Mouse (Mus musculus): ENCODE results near the gene Csnk1e. TPM values are rescaled to one million over a fixed set of nuclear protein-coding genes. Genes with fewer than 3 reads are reported as not detected.
"Not testable (repeated sequence)": the region's sequence is repeated elsewhere in the genome, so short reads cannot be mapped to it uniquely, and the experiment has no call there.

Csnk1e gene
- polyA plus RNA-seq, 1 experiment = 17.4 TPM

GRCm38 (mm10) chr15:79466601-79467286, 11.4 kb upstream of the Csnk1e start:
- Histone ChIP-seq H3K4me3 (ENCODE audit: insufficient read depth, low read depth, low read length) (no peak overlapping the region), H3K4me1 (ENCODE audit: control insufficient read depth, insufficient read depth, insufficient read length, low read length) (no peaks in the 10 kb centered on the region), H3K27ac (replicated peaks; ENCODE audit: low read depth, low read length) (no peak overlapping the region)

- Histone ChIP-seq H3K4me1 (ENCODE audit: control insufficient read depth, insufficient read depth, insufficient read length, low read length) (0 out of 2 replicates have a peak, but pooled peaks cover 2% of the 10 kb centered on the region), H3K4me3 (ENCODE audit: insufficient read depth, low read depth, low read length) (no peak overlapping the region), H3K27ac (replicated peaks; ENCODE audit: low read depth, low read length) (no peak overlapping the region)
These were observed 1.2 kb upstream of the Csnk1e start for GRCm38 (mm10) chr15:79456546-79456945.

GRCm38 (mm10) chr15:79456104-79456503, 738 bp upstream of the Csnk1e start:
- H3K4me3 ChIP-seq (ENCODE audit: insufficient read depth, low read depth, low read length); H3K4me1 ChIP-seq (ENCODE audit: control insufficient read depth, insufficient read depth, insufficient read length, low read length); H3K27ac ChIP-seq (replicated peaks; ENCODE audit: low read depth, low read length): not testable (repeated sequence)

- Histone ChIP-seq H3K4me3 (ENCODE audit: insufficient read depth, low read depth, low read length) (no peak overlapping the region), H3K4me1 (ENCODE audit: control insufficient read depth, insufficient read depth, insufficient read length, low read length) (0 out of 2 replicates have a peak, but pooled peaks cover 2% of the 10 kb centered on the region), H3K27ac (replicated peaks; ENCODE audit: low read depth, low read length) (no peak overlapping the region)
These were observed 1.5 kb downstream of the Csnk1e start for GRCm38 (mm10) chr15:79453831-79454230.

- H3K4me3 ChIP-seq (ENCODE audit: insufficient read depth, low read depth, low read length) = no peak overlapping the region
- H3K27ac ChIP-seq (replicated peaks; ENCODE audit: low read depth, low read length) = no peak overlapping the region
- H3K4me1 ChIP-seq (ENCODE audit: control insufficient read depth, insufficient read depth, insufficient read length, low read length) = no peaks in the 10 kb centered on the region
These were observed 7.3 kb downstream of the Csnk1e start for GRCm38 (mm10) chr15:79448041-79448440.

GRCm38 (mm10) chr15:79445786-79446654, 9.3 kb downstream of the Csnk1e start:
- Histone ChIP-seq H3K4me3 (ENCODE audit: insufficient read depth, low read depth, low read length) (no peak overlapping the region), H3K4me1 (ENCODE audit: control insufficient read depth, insufficient read depth, insufficient read length, low read length) (no peaks in the 10 kb centered on the region; the same call in 1 of the 2 replicates), H3K27ac (replicated peaks; ENCODE audit: low read depth, low read length) (peak overlapping the region; percentile 64)

- H3K4me3 ChIP-seq (ENCODE audit: insufficient read depth, low read depth, low read length) = no peak overlapping the region
- H3K27ac ChIP-seq (replicated peaks; ENCODE audit: low read depth, low read length) = no peak overlapping the region
- H3K4me1 ChIP-seq (ENCODE audit: control insufficient read depth, insufficient read depth, insufficient read length, low read length) = peaks cover 13% of the 10 kb centered on the region
These were observed 11.4 kb downstream of the Csnk1e start for GRCm38 (mm10) chr15:79443856-79444410.

GRCm38 (mm10) chr15:79442961-79443518, 12.3 kb downstream of the Csnk1e start:
- no peak overlapping the region for H3K27ac ChIP-seq (replicated peaks; ENCODE audit: low read depth, low read length)
- no peak overlapping the region for H3K4me3 ChIP-seq (ENCODE audit: insufficient read depth, low read depth, low read length)
- peaks cover 22% of the 10 kb centered on the region for H3K4me1 ChIP-seq (ENCODE audit: control insufficient read depth, insufficient read depth, insufficient read length, low read length)

- H3K4me3 ChIP-seq (ENCODE audit: insufficient read depth, low read depth, low read length) = peak overlapping the region; percentile 65
These were observed 13.1 kb downstream of the Csnk1e start for GRCm38 (mm10) chr15:79442257-79442611.

GRCm38 (mm10) chr15:79441331-79442256, 13.8 kb downstream of the Csnk1e start:
- H3K27ac ChIP-seq (replicated peaks; ENCODE audit: low read depth, low read length) = peak overlapping the region; percentile 94
- H3K4me3 ChIP-seq (ENCODE audit: insufficient read depth, low read depth, low read length) = peak overlapping the region; percentile 77
- H3K4me1 ChIP-seq (ENCODE audit: control insufficient read depth, insufficient read depth, insufficient read length, low read length) = peaks cover 34% of the 10 kb centered on the region

More at GRCm38 (mm10) chr15:79442257-79442611, 13.1 kb downstream of the Csnk1e start:
- peaks cover 28% of the 10 kb centered on the region for H3K4me1 ChIP-seq (ENCODE audit: control insufficient read depth, insufficient read depth, insufficient read length, low read length)
- H3K27ac ChIP-seq (replicated peaks; ENCODE audit: low read depth, low read length) = peak overlapping the region; percentile 94

- Histone ChIP-seq H3K27ac (replicated peaks; ENCODE audit: low read depth, low read length) (peak overlapping the region; percentile 43), H3K4me1 (ENCODE audit: control insufficient read depth, insufficient read depth, insufficient read length, low read length) (peaks cover 42% of the 10 kb centered on the region), H3K4me3 (ENCODE audit: insufficient read depth, low read depth, low read length) (peak overlapping the region; percentile 77)
These were observed 14.6 kb downstream of the Csnk1e start for GRCm38 (mm10) chr15:79440651-79441330.

GRCm38 (mm10) chr15:79440223-79440622, 15.1 kb downstream of the Csnk1e start:
- 0 out of 2 replicates have a peak overlapping the region, but pooled peaks have one; percentile 38 for H3K27ac ChIP-seq (replicated peaks; ENCODE audit: low read depth, low read length)
- H3K4me1 ChIP-seq (ENCODE audit: control insufficient read depth, insufficient read depth, insufficient read length, low read length) = peaks cover 48% of the 10 kb centered on the region
- H3K4me3 ChIP-seq (ENCODE audit: insufficient read depth, low read depth, low read length) = peak overlapping the region; percentile 77

- Histone ChIP-seq H3K4me3 (ENCODE audit: insufficient read depth, low read depth, low read length) (peak overlapping the region; percentile 77; the same call in 1 of the 2 replicates), H3K4me1 (ENCODE audit: control insufficient read depth, insufficient read depth, insufficient read length, low read length) (peaks cover 56% of the 10 kb centered on the region), H3K27ac (replicated peaks; ENCODE audit: low read depth, low read length) (no peak overlapping the region)
These were observed 16.0 kb downstream of the Csnk1e start for GRCm38 (mm10) chr15:79439386-79439785.

GRCm38 (mm10) chr15:79438816-79439215, 16.6 kb downstream of the Csnk1e start:
- no peak overlapping the region for H3K4me3 ChIP-seq (ENCODE audit: insufficient read depth, low read depth, low read length)
- peaks cover 56% of the 10 kb centered on the region for H3K4me1 ChIP-seq (ENCODE audit: control insufficient read depth, insufficient read depth, insufficient read length, low read length)
- 0 out of 2 replicates have a peak overlapping the region, but pooled peaks have one; percentile 6 for H3K27ac ChIP-seq (replicated peaks; ENCODE audit: low read depth, low read length)
